Mouse (Mus musculus) skeletal muscle tissue, postnatal 0 days (tissue): ENCODE data around the gene Gpd2. TPM values are rescaled to one million over a fixed set of nuclear protein-coding genes. Genes with fewer than 3 reads are reported as not detected.

Source experiments
- polyA plus RNA-seq: library from polyadenylated mRNA; unstranded; fragments of >200 nt; fragmentation: Nextera tagmentation; extraction: Ambion mirVana; gene quantifications from 2 replicates; pipeline ENCODE4 v1.2.1, GENCODE M21; 2015

The Gpd2 gene
- polyA plus RNA-seq: 13.4 and 14.4 TPM in 2 replicates

DNA sequence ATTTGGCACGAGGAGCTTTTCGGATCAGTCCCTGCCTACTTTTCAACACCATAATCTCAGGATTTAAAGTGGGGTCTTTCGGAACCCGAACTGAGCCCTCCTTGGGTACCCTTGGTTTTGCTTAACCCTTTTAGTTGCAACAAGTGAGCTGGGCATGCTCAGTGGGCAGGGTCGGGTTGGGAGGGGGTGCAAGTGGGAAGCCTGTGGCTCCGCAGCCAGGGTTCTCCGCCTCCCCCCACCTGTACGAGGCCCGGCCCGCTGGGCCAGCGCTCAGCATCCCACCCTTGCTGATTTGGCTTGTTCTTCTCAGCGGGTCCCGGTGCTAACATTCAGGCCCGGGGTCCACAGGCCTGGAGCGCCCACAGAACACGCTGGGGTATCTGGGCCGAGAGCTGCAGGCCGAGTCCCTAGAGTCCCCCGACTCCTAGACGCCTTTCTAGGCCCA lies at the start of gene Gpd2:
Gpd2 (plus strand) TSS at position 161 of the 445 bp plus-strand sequence.

Other genes with a start within 250 kb of the Gpd2 start
- gene Nr4a2, start 113.6 kb upstream of the Gpd2 start, polyA plus RNA-seq: 2.4 and 2.7 TPM in 2 replicates